Mouse (Mus musculus) cerebral cortex, adult 2 months (tissue): ENCODE results near the gene Ryr3.

Experiments
- WGBS: fragments of 180-500 bp; shearing (Covaris S2); methylation state at CpG from one replicate; pipeline ENCODE4 v1.1.7; 2018; 5-methylcytosine and 5-hydroxymethylcytosine counted together

Gene Ryr3

GRCm38 (mm10) chr2:113094088-113094487, 122.8 kb downstream of the Ryr3 start:
- 89% methylated on average over 6 of the region's 6 CpGs for WGBS

GRCm38 (mm10) chr2:113092756-113093155, 124.1 kb downstream of the Ryr3 start:
- WGBS = 81% methylated on average over 1 of the region's 1 CpGs

DNA sequence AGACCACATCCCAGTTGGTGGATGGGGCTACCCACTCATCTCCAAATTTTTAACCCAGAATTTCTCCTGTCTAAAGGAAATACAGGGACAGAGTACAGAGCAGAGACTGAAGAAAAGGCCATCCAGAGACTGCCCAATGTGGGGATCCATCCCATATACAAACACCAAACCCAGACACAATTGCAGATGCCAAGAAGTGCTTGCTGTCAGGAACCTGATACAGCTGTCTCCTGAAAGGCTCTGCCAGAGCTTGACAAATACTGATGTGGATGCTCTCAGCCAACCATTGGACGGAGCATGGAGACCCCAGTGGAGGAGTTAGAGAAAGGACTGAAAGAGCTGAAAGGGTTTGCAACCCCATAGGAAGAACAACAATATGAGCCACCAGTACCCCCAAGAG, 125.6 kb downstream of the Ryr3 start:
- whole genome bisulfite sequencing = 83% methylated on average over 1 of the region's 1 CpGs

GRCm38 (mm10) chr2:113076396-113076795, 140.5 kb downstream of the Ryr3 start:
- WGBS = 88% methylated on average over 4 of the region's 4 CpGs

- 41% methylated on average over 5 of the region's 5 CpGs for whole genome bisulfite sequencing
Measured at GRCm38 (mm10) chr2:113059367-113059766, 157.5 kb downstream of the Ryr3 start.

GRCm38 (mm10) chr2:113058914-113059313, 158.0 kb downstream of the Ryr3 start:
- 31% methylated on average over 5 of the region's 5 CpGs for WGBS

DNA sequence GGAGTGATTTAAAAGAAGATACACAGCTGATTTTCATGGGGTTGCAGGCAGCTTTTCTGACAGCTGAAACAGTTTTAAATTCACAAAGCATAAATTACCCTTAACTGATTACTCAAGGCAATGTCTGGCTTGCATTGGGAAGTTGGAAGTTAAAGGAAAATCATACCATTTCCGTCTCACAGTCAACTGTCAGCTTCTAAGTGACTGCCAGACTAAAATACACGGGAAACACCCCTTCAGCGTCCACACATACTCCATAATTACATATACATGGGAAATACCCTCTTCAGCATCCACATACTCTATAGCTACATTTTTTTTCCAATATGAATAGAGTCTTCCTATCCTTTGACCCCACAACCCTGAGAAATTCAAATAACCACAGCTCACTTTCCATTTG, 158.8 kb downstream of the Ryr3 start:
- 46% methylated on average over 3 of the region's 3 CpGs for WGBS

- WGBS = 87% methylated on average over 2 of the region's 2 CpGs
Measured at GRCm38 (mm10) chr2:113055591-113055990, 161.3 kb downstream of the Ryr3 start.

- 72% methylated on average over 1 of the region's 1 CpGs for WGBS
Measured at GRCm38 (mm10) chr2:113049831-113050230, 167.1 kb downstream of the Ryr3 start.

DNA sequence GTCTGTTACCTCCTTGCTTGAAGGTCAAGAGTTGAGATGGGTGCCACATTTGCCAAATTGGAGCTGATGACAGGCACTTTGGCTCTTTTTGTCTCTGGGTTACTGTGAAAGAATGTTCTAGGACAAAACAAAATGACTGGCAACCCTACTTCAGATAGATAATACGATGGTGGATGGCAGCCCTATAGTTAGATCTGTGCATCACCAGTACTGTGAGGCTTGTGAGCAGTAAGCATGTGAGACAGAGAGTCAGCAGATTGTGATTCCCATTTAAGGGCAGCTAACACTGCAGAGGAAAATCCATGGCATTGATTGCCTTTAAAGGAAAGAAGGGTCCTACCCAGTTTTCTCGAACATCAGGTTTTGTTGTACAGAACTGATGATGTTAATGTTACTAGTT, 180.3 kb downstream of the Ryr3 start:
- WGBS = 83% methylated on average over 2 of the region's 2 CpGs

GRCm38 (mm10) chr2:113030689-113031088, 186.2 kb downstream of the Ryr3 start:
- WGBS = 75% methylated on average over 5 of the region's 5 CpGs

DNA sequence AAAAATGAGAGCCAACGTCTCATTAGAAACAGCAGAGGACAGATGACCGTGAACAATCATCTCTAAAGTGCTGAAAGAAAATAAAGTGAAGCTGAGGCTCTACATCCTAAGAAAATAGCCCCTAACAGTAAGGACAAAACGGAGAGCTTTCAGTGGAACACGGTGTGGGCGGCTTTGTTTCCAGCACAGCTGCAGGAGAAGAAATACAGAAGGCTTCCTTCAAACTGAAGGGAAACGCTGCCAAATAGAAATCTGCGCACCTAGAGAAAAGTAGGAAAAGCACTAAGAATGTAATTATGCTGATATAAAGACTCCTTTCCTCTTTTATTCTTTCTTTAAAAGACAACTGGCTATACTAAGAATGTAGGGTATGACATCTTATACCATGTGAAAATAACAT, 197.0 kb downstream of the Ryr3 start:
- WGBS = 38% methylated on average over 7 of the region's 7 CpGs

DNA sequence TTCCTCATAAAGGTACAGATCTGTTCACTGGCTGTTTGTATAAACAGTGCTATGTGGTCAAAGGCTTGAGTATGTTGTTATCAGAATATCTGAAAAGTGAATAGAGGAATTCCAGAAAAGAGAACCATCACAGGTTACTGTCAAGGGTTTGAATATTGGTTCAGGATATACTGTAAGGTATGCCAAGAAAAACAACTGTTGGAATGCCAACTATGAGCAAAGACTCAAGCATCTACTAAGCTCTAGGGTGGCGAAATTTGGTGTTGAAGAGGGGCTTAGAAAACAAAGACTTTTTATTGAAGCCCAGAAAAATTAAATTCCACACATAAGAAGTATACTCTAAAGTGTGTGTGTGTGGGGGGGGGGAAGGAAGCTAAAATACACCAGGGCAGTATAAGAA, 198.6 kb downstream of the Ryr3 start:
- 76% methylated on average over 1 of the region's 1 CpGs for WGBS

DNA sequence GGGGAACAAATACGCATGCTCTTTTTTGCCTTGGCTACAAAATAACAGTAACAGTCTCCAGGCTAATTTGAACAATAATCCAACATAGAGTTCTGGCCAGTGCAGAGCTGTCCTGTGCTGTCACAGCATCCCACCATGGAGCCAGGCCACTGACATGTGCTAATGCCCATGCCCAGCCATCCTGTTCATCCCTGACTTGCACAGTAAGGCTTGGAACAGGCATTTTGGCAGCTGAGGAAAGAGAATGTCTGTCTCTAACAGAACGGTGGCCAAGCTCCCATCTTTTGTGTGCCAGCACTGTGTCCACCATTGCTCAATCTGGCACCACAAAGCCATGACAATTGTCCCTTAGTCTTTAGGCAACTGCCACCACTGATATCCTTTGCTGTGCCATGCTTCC, 200.7 kb downstream of the Ryr3 start:
- 79% methylated on average over 2 of the region's 2 CpGs for WGBS

DNA sequence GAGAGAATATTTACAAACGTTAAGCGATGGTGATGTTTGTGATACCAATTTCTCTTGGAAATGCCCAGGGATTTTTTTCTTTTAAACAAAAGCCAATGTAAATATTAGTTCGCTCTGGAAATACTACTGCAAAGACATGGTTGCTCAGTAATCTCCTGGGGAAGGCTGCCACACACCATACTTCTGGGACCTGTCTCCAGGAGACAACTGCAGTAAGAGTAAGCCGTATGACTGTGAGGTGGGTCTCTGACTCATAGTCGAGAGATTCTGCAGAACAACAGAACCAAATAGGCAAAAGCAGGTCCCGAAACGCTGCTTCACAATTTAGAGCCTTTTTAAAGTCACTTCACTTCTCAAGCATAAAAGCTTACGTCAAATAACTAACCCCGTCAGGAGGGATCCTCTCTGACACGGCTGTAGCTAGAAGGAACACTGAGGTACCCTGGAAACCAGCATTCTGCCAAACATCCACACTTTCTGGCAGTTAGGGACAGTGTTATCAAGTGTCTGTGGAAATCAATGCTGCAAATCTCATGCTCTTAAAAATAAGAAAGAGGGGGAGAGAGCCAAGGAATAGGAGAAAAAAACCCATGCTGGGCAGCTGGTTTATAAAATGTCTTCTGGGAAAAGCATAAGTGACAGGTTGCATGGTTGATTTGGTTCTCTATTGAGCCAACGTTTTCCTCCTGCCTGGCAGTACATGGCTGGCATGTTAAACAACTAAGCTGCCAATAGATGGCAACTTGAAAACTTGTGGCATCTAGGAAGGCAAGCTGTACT, 207.7 kb downstream of the Ryr3 start:
- WGBS = 46% methylated on average over 11 of the region's 11 CpGs

DNA sequence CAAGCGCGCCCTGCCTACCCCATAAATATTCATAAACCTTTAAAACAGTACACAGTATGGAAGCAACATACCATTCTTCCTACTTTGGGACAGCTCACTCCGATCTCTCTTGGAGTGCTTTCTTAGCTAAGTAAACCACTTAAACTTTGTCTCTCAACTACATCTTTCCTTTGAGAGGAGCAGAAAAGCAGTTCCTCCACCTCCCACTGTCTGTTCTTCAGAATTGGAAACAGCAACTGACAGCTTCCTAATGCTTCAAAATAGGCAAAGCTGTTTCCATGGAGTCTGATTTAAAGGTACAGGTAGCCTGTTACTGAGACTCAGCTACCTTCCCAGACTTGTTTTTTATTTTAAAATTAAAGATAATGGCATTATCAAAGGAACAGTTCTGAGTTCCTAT, 218.4 kb downstream of the Ryr3 start:
- WGBS = 74% methylated on average over 3 of the region's 3 CpGs

- 56% methylated on average over 1 of the region's 1 CpGs for WGBS
Measured at GRCm38 (mm10) chr2:112982908-112983510, 233.9 kb downstream of the Ryr3 start.

- 74% methylated on average over 14 of the region's 14 CpGs for WGBS
Measured at GRCm38 (mm10) chr2:112966807-112967625, 249.9 kb downstream of the Ryr3 start.

GRCm38 (mm10) chr2:112948931-112949330, 268.0 kb downstream of the Ryr3 start:
- WGBS = 35% methylated on average over 1 of the region's 1 CpGs

GRCm38 (mm10) chr2:112931776-112932175, 285.1 kb downstream of the Ryr3 start:
- WGBS = 55% methylated on average over 1 of the region's 1 CpGs

DNA sequence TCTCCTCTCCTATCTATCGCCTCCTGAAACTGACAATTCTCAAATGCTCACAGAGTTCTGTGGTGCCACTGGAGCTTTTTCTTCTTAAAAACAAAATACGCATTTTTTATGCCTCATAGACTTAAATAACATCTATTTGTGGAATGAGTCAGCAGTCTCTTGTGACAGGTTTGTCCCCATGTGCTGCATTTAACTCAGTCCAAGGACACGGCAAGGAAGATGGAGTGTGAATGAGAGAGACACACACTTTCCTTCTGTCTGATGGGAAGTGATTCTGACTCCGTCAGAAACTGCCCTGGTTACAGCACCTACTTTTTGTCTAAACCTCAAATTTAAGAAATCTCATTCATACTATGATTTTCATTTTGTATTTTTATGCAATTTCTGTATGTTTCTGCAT, 306.3 kb downstream of the Ryr3 start:
- WGBS = 62% methylated on average over 4 of the region's 4 CpGs

DNA sequence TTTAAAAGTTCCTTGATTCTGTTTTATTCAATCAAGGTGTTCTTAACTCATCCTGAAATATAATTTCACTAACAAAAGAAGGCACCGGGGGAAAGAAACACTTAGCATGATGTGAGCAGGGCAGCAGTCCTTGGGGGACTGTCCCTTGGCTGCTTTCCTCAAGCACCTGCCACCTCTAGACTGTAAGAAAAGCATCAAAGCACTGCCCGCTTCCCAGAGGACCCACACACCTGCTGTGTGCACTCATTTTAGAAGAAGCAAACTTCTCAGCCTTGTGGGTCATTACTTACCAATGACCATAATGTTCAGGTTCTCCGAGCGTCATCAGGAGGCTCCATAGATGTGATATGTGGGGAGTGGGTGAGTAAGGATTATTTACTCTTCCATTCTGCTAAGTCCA, 307.8 kb downstream of the Ryr3 start:
- WGBS = 89% methylated on average over 4 of the region's 4 CpGs

GRCm38 (mm10) chr2:112900747-112901146, 316.1 kb downstream of the Ryr3 start:
- whole genome bisulfite sequencing = 77% methylated on average over 5 of the region's 5 CpGs
